Mouse (Mus musculus) bone marrow macrophage, adult 2 months (primary cell): ENCODE data around the gene Slc17a5.

Source experiments
- CTCF ChIP-seq: IDR thresholded peaks from 2 replicates; pipeline ENCODE4 v1.5.1; 2012; ENCODE audit warnings: low read depth, mild to moderate bottlenecking, low read length, moderate library complexity
- POLR2A ChIP-seq: IDR thresholded peaks from 2 replicates; pipeline ENCODE4 v1.6.1; 2012; ENCODE audit warnings: mild to moderate bottlenecking, low read depth, low read length, borderline replicate concordance

GRCm38 (mm10) chr9:78504133-78504532 is 83.7 kb downstream of the Slc17a5 start:
- TF ChIP-seq POLR2A (no peak), CTCF (no peak)
